Mouse (Mus musculus): Measurements from ENCODE around the gene Nrg4.

The Nrg4 gene

GRCm38 (mm10) chr9:55355270-55355834 lies 28.7 kb upstream of the Nrg4 start:
- H3K36me3 ChIP-seq (ENCODE audit: insufficient read depth, low read length) = no peaks in the 10 kb centered on the region
- no peaks in the 10 kb centered on the region for H3K27me3 ChIP-seq (ENCODE audit: insufficient read depth, low read length)
- no peaks in the 10 kb centered on the region for H3K9me3 ChIP-seq (ENCODE audit: low read length)
- H3K4me1 ChIP-seq (replicated peaks; ENCODE audit: low read depth, low read length) = no peaks in the 10 kb centered on the region
- TF ChIP-seq CTCF (conservative IDR thresholded peaks at IDR 0.05; ENCODE audit: low read length) (no peak), NANOG (IDR thresholded peaks at IDR 0.05; ENCODE audit: borderline replicate concordance, low read length) (no peak), POU5F1 (IDR thresholded peaks at IDR 0.05; ENCODE audit: borderline replicate concordance, low read length) (no peak)
- no peak overlapping the region for H3K4me3 ChIP-seq (replicated peaks; ENCODE audit: low read length)

- TF ChIP-seq CTCF (conservative IDR thresholded peaks at IDR 0.05; ENCODE audit: low read length) = no peak
- TF ChIP-seq POU5F1 (IDR thresholded peaks at IDR 0.05; ENCODE audit: borderline replicate concordance, low read length) = no peak
- Histone ChIP-seq H3K9me3 (ENCODE audit: low read length) (no peaks in the 10 kb centered on the region), H3K4me3 (replicated peaks; ENCODE audit: low read length) (no peak overlapping the region)
Measured at GRCm38 (mm10) chr9:55354686-55355085, 28.0 kb upstream of the Nrg4 start.

GRCm38 (mm10) chr9:55348664-55349063 lies 22.0 kb upstream of the Nrg4 start:
- Histone ChIP-seq H3K9me3 (ENCODE audit: low read length) (no peaks in the 10 kb centered on the region), H3K27me3 (ENCODE audit: insufficient read depth, low read length) (no peaks in the 10 kb centered on the region), H3K36me3 (ENCODE audit: insufficient read depth, low read length) (no peaks in the 10 kb centered on the region), H3K4me1 (replicated peaks; ENCODE audit: low read depth, low read length) (no peaks in the 10 kb centered on the region), H3K4me3 (replicated peaks; ENCODE audit: low read length) (no peak overlapping the region)
- no peak for TF ChIP-seq NANOG (IDR thresholded peaks at IDR 0.05; ENCODE audit: borderline replicate concordance, low read length)
- TF ChIP-seq CTCF (conservative IDR thresholded peaks at IDR 0.05; ENCODE audit: low read length) = no peak
- TF ChIP-seq POU5F1 (IDR thresholded peaks at IDR 0.05; ENCODE audit: borderline replicate concordance, low read length) = no peak

More at GRCm38 (mm10) chr9:55354686-55355085, 28.0 kb upstream of the Nrg4 start:
- Histone ChIP-seq H3K27me3 (ENCODE audit: insufficient read depth, low read length) (no peaks in the 10 kb centered on the region), H3K36me3 (ENCODE audit: insufficient read depth, low read length) (no peaks in the 10 kb centered on the region), H3K4me1 (replicated peaks; ENCODE audit: low read depth, low read length) (no peaks in the 10 kb centered on the region)

- Histone ChIP-seq H3K27me3 (ENCODE audit: insufficient read depth, low read length) (no peaks in the 10 kb centered on the region), H3K36me3 (ENCODE audit: insufficient read depth, low read length) (no peaks in the 10 kb centered on the region), H3K9me3 (ENCODE audit: low read length) (no peaks in the 10 kb centered on the region), H3K4me1 (replicated peaks; ENCODE audit: low read depth, low read length) (no peaks in the 10 kb centered on the region), H3K4me3 (replicated peaks; ENCODE audit: low read length) (no peak overlapping the region)
- TF ChIP-seq NANOG (IDR thresholded peaks at IDR 0.05; ENCODE audit: borderline replicate concordance, low read length) (no peak), POU5F1 (IDR thresholded peaks at IDR 0.05; ENCODE audit: borderline replicate concordance, low read length) (no peak)
Measured at GRCm38 (mm10) chr9:55345332-55345731, 18.7 kb upstream of the Nrg4 start.

GRCm38 (mm10) chr9:55344165-55344564 lies 17.5 kb upstream of the Nrg4 start:
- H3K4me3 ChIP-seq (replicated peaks; ENCODE audit: low read length) = no peak overlapping the region
- peaks cover 5% of the 10 kb centered on the region; the same call in 1 of the 2 replicates for H3K27me3 ChIP-seq (ENCODE audit: insufficient read depth, low read length)
- no peaks in the 10 kb centered on the region for H3K9me3 ChIP-seq (ENCODE audit: low read length)
- H3K36me3 ChIP-seq (ENCODE audit: insufficient read depth, low read length) = no peaks in the 10 kb centered on the region
- no peaks in the 10 kb centered on the region for H3K4me1 ChIP-seq (replicated peaks; ENCODE audit: low read depth, low read length)
- TF ChIP-seq CTCF (conservative IDR thresholded peaks at IDR 0.05; ENCODE audit: low read length) = no peak
- no peak for TF ChIP-seq NANOG (IDR thresholded peaks at IDR 0.05; ENCODE audit: borderline replicate concordance, low read length)
- no peak for TF ChIP-seq POU5F1 (IDR thresholded peaks at IDR 0.05; ENCODE audit: borderline replicate concordance, low read length)

GRCm38 (mm10) chr9:55332949-55333348 lies 6.3 kb upstream of the Nrg4 start:
- H3K4me3 ChIP-seq (replicated peaks; ENCODE audit: low read length) = no peak overlapping the region

GRCm38 (mm10) chr9:55332476-55332875 lies 5.8 kb upstream of the Nrg4 start:
- peaks cover 18% of the 10 kb centered on the region for H3K4me1 ChIP-seq (replicated peaks; ENCODE audit: low read depth, low read length)
- H3K9me3 ChIP-seq (ENCODE audit: low read length) = no peaks in the 10 kb centered on the region
- H3K4me3 ChIP-seq (replicated peaks; ENCODE audit: low read length) = no peak overlapping the region
- no peak for TF ChIP-seq POU5F1 (IDR thresholded peaks at IDR 0.05; ENCODE audit: borderline replicate concordance, low read length)
- no peak for TF ChIP-seq CTCF (conservative IDR thresholded peaks at IDR 0.05; ENCODE audit: low read length)
- no peak for TF ChIP-seq NANOG (IDR thresholded peaks at IDR 0.05; ENCODE audit: borderline replicate concordance, low read length)
- no peaks in the 10 kb centered on the region for H3K36me3 ChIP-seq (ENCODE audit: insufficient read depth, low read length)
- H3K27me3 ChIP-seq (ENCODE audit: insufficient read depth, low read length) = peaks cover 43% of the 10 kb centered on the region

More at GRCm38 (mm10) chr9:55332949-55333348, 6.3 kb upstream of the Nrg4 start:
- H3K4me1 ChIP-seq (replicated peaks; ENCODE audit: low read depth, low read length) = peaks cover 16% of the 10 kb centered on the region
- TF ChIP-seq NANOG (IDR thresholded peaks at IDR 0.05; ENCODE audit: borderline replicate concordance, low read length) = no peak
- no peak for TF ChIP-seq CTCF (conservative IDR thresholded peaks at IDR 0.05; ENCODE audit: low read length)
- TF ChIP-seq POU5F1 (IDR thresholded peaks at IDR 0.05; ENCODE audit: borderline replicate concordance, low read length) = no peak
- no peaks in the 10 kb centered on the region for H3K9me3 ChIP-seq (ENCODE audit: low read length)
- H3K27me3 ChIP-seq (ENCODE audit: insufficient read depth, low read length) = peaks cover 39% of the 10 kb centered on the region
- no peaks in the 10 kb centered on the region for H3K36me3 ChIP-seq (ENCODE audit: insufficient read depth, low read length)

GRCm38 (mm10) chr9:55329401-55329800 lies 2.8 kb upstream of the Nrg4 start:
- H3K9me3 ChIP-seq (ENCODE audit: low read length) = no peaks in the 10 kb centered on the region
- no peak overlapping the region for H3K4me3 ChIP-seq (replicated peaks; ENCODE audit: low read length)
- no peak for TF ChIP-seq CTCF (conservative IDR thresholded peaks at IDR 0.05; ENCODE audit: low read length)
- TF ChIP-seq POU5F1 (IDR thresholded peaks at IDR 0.05; ENCODE audit: borderline replicate concordance, low read length) = no peak
- no peak for TF ChIP-seq NANOG (IDR thresholded peaks at IDR 0.05; ENCODE audit: borderline replicate concordance, low read length)

More at GRCm38 (mm10) chr9:55329401-55329800, 2.8 kb upstream of the Nrg4 start:
- Histone ChIP-seq H3K36me3 (ENCODE audit: insufficient read depth, low read length) (no peaks in the 10 kb centered on the region), H3K27me3 (ENCODE audit: insufficient read depth, low read length) (peaks cover 67% of the 10 kb centered on the region), H3K4me1 (replicated peaks; ENCODE audit: low read depth, low read length) (peaks cover 30% of the 10 kb centered on the region)

All from E14TG2a.4 (cell line).